Mouse (Mus musculus): ENCODE measurements around the gene Cnot6. TPM values are rescaled to one million over a fixed set of nuclear protein-coding genes. Genes with fewer than 3 reads are reported as not detected.
A peak's percentile ranks its signal among the peaks of the same experiment; 100 is the strongest.

The Cnot6 gene
- polyA plus RNA-seq, 1 experiment from 2014 or later = 78.7 TPM

GRCm38 (mm10) chr11:49737625-49738024 lies 25.1 kb upstream of the Cnot6 start:
- 50% methylated on average over 1 of the region's 1 CpGs for WGBS
- ATAC-seq (replicated peaks) = no peak
- Histone ChIP-seq H3K36me3 (no peaks in the 10 kb centered on the region), H3K4me2 (replicated peaks) (no peak overlapping the region), H3K9me3 (no peaks in the 10 kb centered on the region), H3K27me3 (no peaks in the 10 kb centered on the region), H3K9ac (replicated peaks) (no peak overlapping the region), H3K4me1 (peaks cover 14% of the 10 kb centered on the region), H3K4me3 (no peak overlapping the region), H3K27ac (replicated peaks) (no peak overlapping the region)

- H3K4me1 ChIP-seq = peaks cover 14% of the 10 kb centered on the region
- H3K27ac ChIP-seq (replicated peaks) = no peak overlapping the region
- H3K9me3 ChIP-seq = no peaks in the 10 kb centered on the region
- WGBS = 89% methylated on average over 11 of the region's 11 CpGs
- no peak overlapping the region for H3K4me2 ChIP-seq (replicated peaks)
- no peak overlapping the region for H3K9ac ChIP-seq (replicated peaks)
- no peaks in the 10 kb centered on the region for H3K27me3 ChIP-seq
- no peak for ATAC-seq (replicated peaks)
- no peak overlapping the region for H3K4me3 ChIP-seq
- no peaks in the 10 kb centered on the region for H3K36me3 ChIP-seq
These were observed 22.2 kb upstream of the Cnot6 start for GRCm38 (mm10) chr11:49734771-49735170.

GRCm38 (mm10) chr11:49730275-49730948 lies 17.9 kb upstream of the Cnot6 start:
- Histone ChIP-seq H3K9ac (replicated peaks) (no peak overlapping the region), H3K4me1 (no peaks in the 10 kb centered on the region), H3K27me3 (no peaks in the 10 kb centered on the region), H3K4me3 (no peak overlapping the region), H3K9me3 (no peaks in the 10 kb centered on the region), H3K36me3 (no peaks in the 10 kb centered on the region), H3K27ac (replicated peaks) (no peak overlapping the region), H3K4me2 (replicated peaks) (no peak overlapping the region)
- ATAC-seq (replicated peaks) = no peak
- WGBS = 93% methylated on average over 5 of the region's 5 CpGs

GRCm38 (mm10) chr11:49727877-49728276 lies 15.4 kb upstream of the Cnot6 start:
- Histone ChIP-seq H3K9me3 (no peaks in the 10 kb centered on the region), H3K27ac (replicated peaks) (no peak overlapping the region), H3K4me3 (no peak overlapping the region), H3K4me1 (no peaks in the 10 kb centered on the region), H3K4me2 (replicated peaks) (no peak overlapping the region), H3K9ac (replicated peaks) (no peak overlapping the region), H3K36me3 (no peaks in the 10 kb centered on the region), H3K27me3 (no peaks in the 10 kb centered on the region)
- ATAC-seq (replicated peaks) = peak; percentile 76
- 17% methylated on average over 3 of the region's 3 CpGs for WGBS

- no peaks in the 10 kb centered on the region for H3K9me3 ChIP-seq
These were observed 14.3 kb upstream of the Cnot6 start for GRCm38 (mm10) chr11:49726800-49727199.

GRCm38 (mm10) chr11:49724676-49725075 lies 12.2 kb upstream of the Cnot6 start:
- Histone ChIP-seq H3K9ac (replicated peaks) (no peak overlapping the region), H3K4me1 (no peaks in the 10 kb centered on the region), H3K9me3 (no peaks in the 10 kb centered on the region), H3K4me3 (no peak overlapping the region), H3K4me2 (replicated peaks) (no peak overlapping the region), H3K27ac (replicated peaks) (no peak overlapping the region), H3K36me3 (no peaks in the 10 kb centered on the region), H3K27me3 (no peaks in the 10 kb centered on the region)
- WGBS = 75% methylated on average over 2 of the region's 2 CpGs
- no peak for ATAC-seq (replicated peaks)

More at GRCm38 (mm10) chr11:49726800-49727199, 14.3 kb upstream of the Cnot6 start:
- Histone ChIP-seq H3K36me3 (no peaks in the 10 kb centered on the region), H3K27ac (replicated peaks) (no peak overlapping the region), H3K4me1 (no peaks in the 10 kb centered on the region), H3K4me2 (replicated peaks) (no peak overlapping the region), H3K4me3 (no peak overlapping the region), H3K27me3 (no peaks in the 10 kb centered on the region), H3K9ac (replicated peaks) (no peak overlapping the region)
- ATAC-seq (replicated peaks) = no peak
- WGBS = 56% methylated on average over 8 of the region's 8 CpGs

- no peaks in the 10 kb centered on the region for H3K36me3 ChIP-seq
- H3K4me1 ChIP-seq = no peaks in the 10 kb centered on the region
- no peak overlapping the region for H3K9ac ChIP-seq (replicated peaks)
- no peak overlapping the region for H3K27ac ChIP-seq (replicated peaks)
- H3K27me3 ChIP-seq = no peaks in the 10 kb centered on the region
- no peak for ATAC-seq (replicated peaks)
- H3K9me3 ChIP-seq = no peaks in the 10 kb centered on the region
- no peak overlapping the region for H3K4me2 ChIP-seq (replicated peaks)
- WGBS = 61% methylated on average over 2 of the region's 2 CpGs
- H3K4me3 ChIP-seq = no peak overlapping the region
These were observed 10.8 kb upstream of the Cnot6 start for GRCm38 (mm10) chr11:49723281-49723680.

- WGBS = 64% methylated on average over 6 of the region's 6 CpGs
- H3K4me2 ChIP-seq (replicated peaks) = no peak overlapping the region
- no peak overlapping the region for H3K9ac ChIP-seq (replicated peaks)
- no peaks in the 10 kb centered on the region for H3K4me1 ChIP-seq
- no peak overlapping the region for H3K4me3 ChIP-seq
- no peak overlapping the region for H3K27ac ChIP-seq (replicated peaks)
- no peaks in the 10 kb centered on the region for H3K27me3 ChIP-seq
- no peaks in the 10 kb centered on the region for H3K36me3 ChIP-seq
- no peaks in the 10 kb centered on the region for H3K9me3 ChIP-seq
- no peak for ATAC-seq (replicated peaks)
These were observed 10.2 kb upstream of the Cnot6 start for GRCm38 (mm10) chr11:49722692-49723091.

- Histone ChIP-seq H3K36me3 (no peaks in the 10 kb centered on the region), H3K9ac (replicated peaks) (no peak overlapping the region), H3K4me1 (no peaks in the 10 kb centered on the region), H3K4me2 (replicated peaks) (no peak overlapping the region), H3K4me3 (no peak overlapping the region), H3K9me3 (no peaks in the 10 kb centered on the region), H3K27ac (replicated peaks) (no peak overlapping the region), H3K27me3 (no peaks in the 10 kb centered on the region)
- no peak for ATAC-seq (replicated peaks)
- WGBS = 89% methylated on average over 1 of the region's 1 CpGs
These were observed 8.8 kb upstream of the Cnot6 start for GRCm38 (mm10) chr11:49721358-49721757.

- H3K9ac ChIP-seq (replicated peaks) = no peak overlapping the region
- H3K4me2 ChIP-seq (replicated peaks) = no peak overlapping the region
- H3K36me3 ChIP-seq = no peaks in the 10 kb centered on the region
- no peak for ATAC-seq (replicated peaks)
- no peak overlapping the region for H3K27ac ChIP-seq (replicated peaks)
- H3K27me3 ChIP-seq = no peaks in the 10 kb centered on the region
- 89% methylated on average over 8 of the region's 8 CpGs for WGBS
- no peaks in the 10 kb centered on the region for H3K9me3 ChIP-seq
- H3K4me1 ChIP-seq = no peaks in the 10 kb centered on the region
- no peak overlapping the region for H3K4me3 ChIP-seq
These were observed 7.1 kb upstream of the Cnot6 start for GRCm38 (mm10) chr11:49719466-49720151.

- H3K9ac ChIP-seq (replicated peaks) = peak overlapping the region; percentile 100
- no peaks in the 10 kb centered on the region for H3K9me3 ChIP-seq
- peaks cover 38% of the 10 kb centered on the region for H3K4me1 ChIP-seq
- ATAC-seq (replicated peaks) = peak; percentile 20; the same call in 1 of the 2 replicates
- H3K4me3 ChIP-seq = peak overlapping the region; percentile 99
- no peaks in the 10 kb centered on the region for H3K27me3 ChIP-seq
- H3K4me2 ChIP-seq (replicated peaks) = peak overlapping the region; percentile 75
- WGBS = 32% methylated on average over 20 of the region's 20 CpGs
- H3K36me3 ChIP-seq = no peaks in the 10 kb centered on the region
- H3K27ac ChIP-seq (replicated peaks) = peak overlapping the region; percentile 98
These were observed 1.1 kb upstream of the Cnot6 start for GRCm38 (mm10) chr11:49713336-49714334.

All from forebrain, embryonic 15.5 days (tissue).